Mouse (Mus musculus) urinary bladder, adult 2 months (tissue): ENCODE results near the gene Phactr1. TPM values are rescaled to one million over a fixed set of nuclear protein-coding genes. Genes with fewer than 3 reads are reported as not detected.

Source experiments
- DNase-seq: peaks from one replicate; pipeline ENCODE4 v3.0.0; 2022; ENCODE audit warnings: low spot score
- polyA plus RNA-seq: library from polyadenylated mRNA; depleted of rRNA; stranded (reverse); fragments of >200 nt; gene quantifications from 2 replicates; pipeline ENCODE4 v1.2.3, GENCODE M21; 2012

Gene Phactr1
- polyA plus RNA-seq, 1 experiment, result 5.5 TPM

DNA sequence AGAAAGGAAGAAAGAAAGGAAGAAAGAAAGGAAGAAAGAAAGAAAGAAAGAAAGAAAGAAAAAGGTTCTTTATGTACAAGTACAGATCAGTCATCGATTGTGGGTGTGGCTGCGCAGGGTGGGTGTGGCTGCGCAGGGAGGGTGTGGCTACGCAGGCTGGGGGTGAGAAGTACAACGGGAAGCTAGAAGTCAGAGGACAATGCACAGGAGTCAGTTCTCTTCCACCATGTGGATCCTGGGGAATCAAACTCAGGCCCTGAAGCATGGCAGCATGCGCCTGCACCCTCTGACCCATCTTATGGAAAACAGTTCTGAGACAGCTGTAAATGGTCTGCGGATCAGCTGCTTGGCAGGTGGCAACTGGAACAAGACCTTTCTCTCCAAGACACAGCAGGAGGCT lies 500.7 kb downstream of the Phactr1 start:
- DNase-seq, result no peak

DNA sequence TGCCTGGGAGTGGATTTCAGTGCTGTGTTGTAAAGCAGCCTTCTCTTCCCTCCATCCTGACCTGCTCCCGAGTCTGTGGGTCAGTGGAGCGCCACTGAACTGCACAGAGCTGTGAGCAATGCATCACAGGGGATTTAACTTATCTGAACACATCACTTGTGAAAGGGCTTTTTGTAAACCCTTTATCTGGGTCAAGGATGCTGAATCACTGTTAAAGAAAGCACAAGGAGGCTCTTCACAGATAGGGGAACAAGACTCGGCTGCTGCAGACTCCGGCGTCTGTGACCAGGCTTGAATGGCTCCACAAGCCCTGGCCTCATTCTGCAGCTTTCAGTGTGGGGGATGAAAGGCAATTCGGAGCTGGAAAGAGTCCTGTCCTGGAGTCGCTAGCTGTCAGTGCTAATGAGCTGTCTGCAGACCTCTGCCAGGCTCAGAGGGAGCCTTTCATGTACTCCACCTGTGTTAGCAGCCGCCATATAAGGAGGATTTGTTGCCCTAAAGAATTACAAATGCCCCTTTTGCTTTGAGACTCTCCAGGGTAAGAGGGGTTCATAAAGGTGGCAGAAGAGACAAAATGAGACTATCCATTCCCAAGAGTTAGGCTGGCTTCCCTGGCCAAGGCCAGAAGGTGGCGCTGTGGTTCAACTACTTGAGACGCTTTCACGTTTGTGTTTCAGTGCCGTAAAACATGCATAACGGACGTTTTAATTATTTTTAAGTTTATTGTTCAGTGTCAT lies 502.2 kb downstream of the Phactr1 start:
- DNase-seq, result peak; percentile 68

DNA sequence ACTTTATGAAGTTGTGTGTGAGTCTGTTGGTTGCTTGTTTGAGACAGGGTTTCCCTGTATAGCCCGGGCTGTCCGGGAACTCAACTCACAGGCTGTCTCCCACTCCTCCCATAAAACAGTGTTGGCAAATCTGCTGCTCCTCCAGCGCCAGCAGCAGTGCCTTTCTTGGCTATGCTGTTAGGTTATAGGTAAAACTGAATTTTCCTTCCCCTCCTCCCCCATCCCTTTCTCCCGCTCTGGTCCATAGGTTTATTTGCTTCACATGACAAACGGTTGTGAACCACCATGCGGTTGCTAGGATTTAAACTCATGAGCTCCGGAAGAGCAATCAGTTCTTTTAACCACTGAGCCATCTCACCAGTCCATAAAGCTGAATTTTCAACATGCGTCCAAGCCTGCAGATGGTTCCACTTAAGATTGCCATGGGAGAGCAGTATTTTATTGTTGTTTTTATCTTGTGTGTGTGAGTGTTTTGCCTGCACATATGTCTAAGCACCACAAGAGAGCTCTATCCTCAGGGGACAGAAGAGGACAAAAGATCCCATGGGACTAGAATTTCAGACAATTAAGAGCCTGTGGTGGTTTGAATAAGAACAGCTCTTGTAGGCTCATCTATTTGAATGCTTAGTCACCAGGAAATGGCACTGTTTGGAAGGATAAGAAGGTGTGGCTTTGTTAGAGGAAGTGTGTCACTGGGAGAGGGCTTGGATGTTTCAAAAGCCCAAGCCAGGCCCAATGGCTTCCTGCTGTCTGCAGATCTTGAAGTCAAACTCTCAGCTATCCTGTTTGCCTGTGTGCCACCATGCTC lies 503.0 kb downstream of the Phactr1 start:
- DNase-seq, result no peak

DNA sequence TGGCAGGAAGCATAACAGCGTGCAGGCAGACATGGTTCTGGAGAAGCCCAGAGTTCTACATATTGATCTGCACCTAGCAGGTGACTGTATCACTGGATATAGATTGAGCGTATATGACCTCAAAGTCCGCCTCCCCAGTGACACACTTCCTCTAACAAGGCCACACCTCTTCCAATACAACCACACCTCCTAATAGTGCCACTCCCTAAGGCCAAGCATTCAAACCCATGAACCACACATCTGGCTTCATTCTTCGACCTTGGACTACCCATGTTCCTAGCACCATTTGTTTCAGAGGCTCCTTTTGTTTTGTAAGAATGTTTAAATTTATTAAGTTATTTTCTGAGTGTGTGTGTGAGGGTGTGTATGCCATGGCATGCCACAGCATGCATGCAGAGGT lies 507.3 kb downstream of the Phactr1 start:
- DNase-seq, result no peak
